Mouse (Mus musculus) kidney, postnatal 0 days (tissue): ENCODE measurements at regions not wholly inside any gene's neighbourhood (a gene's known extent, or its start where the extent isn't known, plus 50 kb on each side); places are given as distances from the start of the nearest gene placed in this dataset.

Source experiments
- ATAC-seq: fragments of 200-750 bp; cut with Nextera tagmentation; replicated peaks from 2 replicates; pipeline ENCODE4 v1.8.0; 2017; ENCODE audit warnings: low read depth, moderate number of reproducible peaks, moderate TSS enrichment, moderate library complexity; ENCODE audit not compliant: low FRiP score
- DNase-seq: peaks from one replicate; pipeline ENCODE4 v3.0.0-alpha.2; 2016; ENCODE audit warnings: low spot score
- H3K27ac ChIP-seq: fragments of 300-500 bp; sonication (generic); 2 replicates; pipeline ENCODE4 v1.5.1; 2014; ENCODE audit warnings: mild to moderate bottlenecking
- H3K27me3 ChIP-seq: fragments of 300-500 bp; sonication (generic); 2 replicates; pipeline ENCODE4 v1.6.1; 2014; ENCODE audit warnings: low read length, mixed read lengths; ENCODE audit not compliant: insufficient read depth
- H3K36me3 ChIP-seq: fragments of 300-500 bp; sonication (generic); 2 replicates; pipeline ENCODE4 v1.6.1; 2014; ENCODE audit warnings: low read length, mixed read lengths; ENCODE audit not compliant: insufficient read depth
- H3K4me1 ChIP-seq: fragments of 300-500 bp; sonication (generic); replicated peaks from 2 replicates; pipeline ENCODE4 v1.6.1; 2014; ENCODE audit warnings: antibody characterized with exemption, low read length, mixed read lengths; ENCODE audit not compliant: insufficient read depth
- H3K4me2 ChIP-seq: fragments of 300-500 bp; sonication (generic); 2 replicates; pipeline ENCODE4 v1.6.1; 2014; ENCODE audit warnings: mild to moderate bottlenecking, low read length, moderate library complexity, mixed read lengths
- H3K4me3 ChIP-seq: fragments of 300-500 bp; sonication (generic); replicated peaks from 2 replicates; pipeline ENCODE4 v1.5.1; 2014; ENCODE audit warnings: low read depth, low read length
- H3K9ac ChIP-seq: fragments of 300-500 bp; sonication (generic); 2 replicates; pipeline ENCODE4 v1.6.1; 2014; ENCODE audit warnings: low read depth, low read length
- H3K9me3 ChIP-seq: fragments of 300-500 bp; sonication (generic); replicated peaks from 2 replicates; pipeline ENCODE4 v1.6.1; 2016; ENCODE audit warnings: low read length, inconsistent platforms, mixed read lengths
- CTCF ChIP-seq: IDR thresholded peaks from 2 replicates; pipeline ENCODE4 v1.5.1; 2016; ENCODE audit warnings: antibody characterized with exemption, low read depth, mild to moderate bottlenecking, moderate library complexity
- WGBS: fragments of 180-500 bp; shearing (Covaris S2); extraction: QIAGEN DNeasy Blood & Tissue Kit; methylation state at CpG from one replicate; pipeline ENCODE4 v1.1.7; 2014; 5-methylcytosine and 5-hydroxymethylcytosine counted together

DNA sequence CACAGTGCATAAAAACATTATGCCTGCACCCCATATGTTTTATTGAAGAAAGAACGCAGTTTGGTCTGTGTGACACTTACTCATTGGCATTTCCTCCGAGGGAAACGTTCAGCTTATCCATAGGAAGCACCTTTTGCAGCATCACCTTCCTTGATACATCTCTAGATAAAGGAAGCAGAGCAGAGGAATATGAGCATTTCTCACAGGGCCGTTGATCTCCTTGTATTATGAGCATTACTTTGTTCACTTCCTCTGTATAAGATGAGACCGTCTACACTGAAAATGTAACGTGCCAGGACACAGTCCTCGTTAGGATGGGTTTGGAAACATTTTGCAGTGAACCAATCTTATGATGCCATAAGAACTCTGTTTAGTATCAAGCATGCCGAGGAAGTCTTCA is 1648.5 kb upstream of the Gm7489 start:
- DNase-seq: peak; percentile 3
- Histone ChIP-seq H3K27ac (no peak overlapping the region), H3K4me2 (no peak overlapping the region), H3K4me3 (no peak overlapping the region), H3K4me1 (no peaks in the 10 kb centered on the region), H3K27me3 (no peaks in the 10 kb centered on the region), H3K9me3 (no peaks in the 10 kb centered on the region), H3K9ac (no peak overlapping the region), H3K36me3 (no peaks in the 10 kb centered on the region)
- no peak for ATAC-seq
- WGBS: 65% methylated on average over 8 of the region's 8 CpGs
- no peak for TF ChIP-seq CTCF

DNA sequence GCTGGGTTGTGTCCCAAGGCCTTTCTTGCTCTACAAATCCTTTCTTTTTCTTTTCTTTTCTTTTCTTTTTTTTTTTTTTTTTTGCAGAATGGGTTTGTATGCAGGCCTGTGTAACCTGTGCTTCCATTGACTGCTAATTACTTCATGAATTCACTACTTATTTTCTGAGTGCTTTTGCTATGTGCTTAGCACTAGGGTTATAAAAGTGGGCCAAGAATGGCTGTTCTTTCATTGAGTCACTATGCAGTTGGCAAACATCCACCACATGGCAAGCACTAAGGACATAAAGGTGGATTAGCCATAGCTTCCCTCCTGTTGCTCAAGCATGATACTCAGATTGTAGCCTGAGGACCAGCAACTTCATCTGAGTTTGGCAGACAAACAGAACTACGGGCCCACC is 1641.8 kb upstream of the Gm7489 start:
- H3K4me2 ChIP-seq: no peak overlapping the region
- no peak for TF ChIP-seq CTCF
- no peaks in the 10 kb centered on the region for H3K4me1 ChIP-seq
- WGBS: 85% methylated on average over 1 of the region's 1 CpGs
- H3K27me3 ChIP-seq: no peaks in the 10 kb centered on the region
- H3K4me3 ChIP-seq: no peak overlapping the region
- no peak overlapping the region for H3K27ac ChIP-seq
- H3K9me3 ChIP-seq: no peaks in the 10 kb centered on the region
- no peak for ATAC-seq
- no peaks in the 10 kb centered on the region for H3K36me3 ChIP-seq
- no peak overlapping the region for H3K9ac ChIP-seq
- DNase-seq: no peak
